Mouse (Mus musculus): Measurements from ENCODE around the gene Itga10. TPM values are rescaled to one million over a fixed set of nuclear protein-coding genes. Genes with fewer than 3 reads are reported as not detected.
A peak's percentile ranks its signal among the peaks of the same experiment; 100 is the strongest.
"Not testable (repeated sequence)": the region's sequence is repeated elsewhere in the genome, so short reads cannot be mapped to it uniquely, and the experiment has no call there.

The Itga10 gene
- polyA plus RNA-seq, 2 experiments from 2014 or later = 0.19 to 0.42 TPM

DNA sequence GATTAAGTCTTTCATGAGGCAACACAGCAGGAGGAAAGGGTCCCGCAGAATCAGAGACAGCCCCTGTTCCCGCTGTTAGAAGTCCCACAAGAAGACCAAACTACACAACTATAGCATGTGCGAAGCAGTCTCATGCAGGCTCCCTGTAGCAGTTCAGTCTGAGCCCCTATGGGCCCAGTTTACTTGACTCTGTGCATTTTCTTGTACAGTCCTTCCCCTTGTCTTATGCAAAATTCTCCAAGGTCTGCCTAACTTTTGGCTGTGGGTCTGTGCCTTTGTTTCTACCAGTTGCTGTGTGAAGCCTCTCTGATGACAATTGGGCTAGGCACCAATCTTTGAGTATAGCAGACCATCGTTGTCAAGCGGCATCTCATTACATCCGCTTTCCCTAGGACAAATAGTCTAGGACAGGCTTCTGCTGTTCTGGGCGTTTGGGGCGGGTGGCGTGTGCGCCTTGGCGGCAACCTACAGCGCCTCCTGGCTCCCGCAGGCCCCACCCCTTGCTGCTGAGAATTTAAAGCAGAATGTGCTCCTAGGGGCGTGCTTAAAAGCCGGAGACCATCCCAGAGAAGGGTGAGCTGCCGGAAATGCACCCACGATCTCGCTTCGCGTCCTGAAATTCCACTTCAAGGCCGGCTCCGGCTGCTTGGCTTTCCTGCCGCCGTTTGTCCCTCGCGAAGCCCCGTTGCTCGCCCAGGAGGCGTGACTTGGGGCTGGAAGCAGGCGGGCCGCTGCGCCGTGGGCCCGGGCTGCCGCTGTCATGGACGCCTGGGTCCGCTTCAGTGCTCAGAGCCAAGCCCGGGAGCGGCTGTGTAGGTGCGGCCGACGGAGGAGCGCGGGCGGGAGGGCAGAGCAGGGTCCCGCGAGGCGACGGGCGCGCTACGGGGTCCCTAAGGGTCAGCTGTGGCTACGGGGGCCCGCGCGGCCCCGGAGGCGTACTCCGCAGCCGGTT, 10.2 kb upstream of the Itga10 start, which contains the start of the genes Pex11b and Gm42957:
Pex11b (plus strand) TSS at position 449 of the 952 bp plus-strand sequence.
Gm42957 (plus strand) TSS at position 547 of the 952 bp plus-strand sequence.
- peak; percentile 87 for ATAC-seq

DNA sequence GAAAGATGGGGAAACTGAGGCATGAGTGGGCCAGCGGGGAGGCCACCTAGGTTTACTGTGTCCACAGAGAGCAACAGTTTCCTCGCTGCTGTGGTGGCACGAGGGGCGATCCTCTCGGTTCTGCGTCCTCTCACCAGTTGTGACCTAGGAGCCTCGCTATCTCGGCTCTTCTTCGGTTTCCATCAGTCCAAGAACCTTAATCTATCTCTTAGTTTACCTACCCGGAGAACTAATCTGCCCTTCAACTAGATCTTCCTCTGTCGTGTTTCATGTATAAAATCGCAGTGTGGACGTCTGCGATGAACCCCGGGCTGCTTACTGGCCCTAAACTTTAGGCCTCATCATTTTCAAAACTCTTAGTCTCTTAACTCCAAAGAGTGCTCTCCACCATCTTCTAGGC, 9.5 kb upstream of the Itga10 start:
- ATAC-seq = no peak

DNA sequence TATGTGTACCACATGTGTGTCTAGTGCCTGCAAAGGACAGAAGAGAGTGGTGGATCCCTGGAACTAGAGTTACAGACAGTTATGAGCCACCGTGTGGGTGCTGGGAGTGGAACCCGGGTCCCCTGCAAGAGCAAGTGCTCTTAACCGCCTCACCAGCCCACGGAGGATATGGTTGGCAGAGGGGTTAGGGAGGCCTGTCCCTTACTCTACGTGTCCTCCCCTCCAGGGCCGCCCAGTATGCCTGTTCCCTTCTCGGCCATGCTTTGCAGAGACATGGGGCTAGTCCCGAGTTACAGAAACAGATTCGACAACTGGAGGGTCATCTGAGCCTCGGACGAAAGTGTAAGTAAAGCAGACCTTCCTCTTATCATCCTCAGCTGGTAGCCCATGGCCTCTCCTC, 8.9 kb upstream of the Itga10 start:
- ATAC-seq = no peak

DNA sequence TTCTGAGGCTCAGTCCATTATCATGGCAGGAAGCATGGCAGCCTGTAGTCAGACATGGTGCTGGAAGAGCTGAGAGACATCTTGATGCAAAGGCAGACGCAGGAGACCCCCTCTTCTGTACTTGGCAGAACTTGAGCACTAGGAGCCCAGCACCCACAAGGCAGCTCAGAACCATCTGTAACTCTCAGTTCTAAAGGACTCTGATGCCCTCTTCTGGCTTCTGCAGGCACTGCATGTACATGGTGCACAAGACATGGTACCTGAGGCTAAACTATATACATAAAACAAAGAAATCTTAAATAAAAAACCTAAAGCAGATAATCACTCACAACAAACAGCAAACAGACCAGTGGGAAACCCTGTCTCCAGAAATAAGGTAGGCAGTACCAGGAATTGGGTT, 6.2 kb upstream of the Itga10 start:
- peak; percentile 47 for ATAC-seq

DNA sequence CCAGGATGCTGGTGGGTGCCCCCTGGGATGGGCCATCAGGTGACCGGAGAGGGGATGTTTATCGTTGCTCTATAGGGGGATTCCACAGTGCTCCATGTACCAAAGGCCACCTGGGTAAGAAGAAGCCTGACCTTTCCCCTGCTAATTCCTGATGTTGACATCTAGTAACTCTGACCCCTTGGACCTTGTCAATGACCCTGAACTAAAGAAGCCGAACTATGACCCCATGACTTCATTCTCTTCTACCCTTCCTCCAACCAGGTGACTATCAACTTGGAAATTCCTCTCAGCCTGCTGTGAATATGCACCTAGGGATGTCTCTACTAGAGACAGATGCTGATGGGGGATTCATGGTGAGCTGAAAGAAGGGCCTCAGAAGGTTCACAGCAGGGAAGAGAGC, 2.0 kb downstream of the Itga10 start:
- ATAC-seq = no peak

DNA sequence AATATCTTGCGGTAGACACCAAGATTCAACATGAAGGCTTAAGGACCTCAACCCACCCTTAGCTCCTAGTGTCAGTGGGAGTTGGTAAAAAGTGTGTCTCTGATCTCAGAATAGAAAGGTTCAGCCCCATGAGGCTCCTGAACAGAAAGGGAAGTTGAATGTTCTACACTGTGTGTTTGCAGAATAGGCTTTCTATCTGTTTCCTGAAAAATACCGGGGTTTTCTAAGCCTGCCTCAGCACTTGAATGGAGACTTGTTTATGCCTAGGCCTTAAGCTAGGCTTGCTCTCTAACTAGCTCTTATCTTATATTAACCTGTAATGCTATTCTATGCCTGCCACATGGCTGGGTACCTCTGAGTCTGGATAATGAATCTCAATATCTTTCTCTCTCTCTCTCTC, 15.5 kb downstream of the Itga10 start:
- no peak for ATAC-seq

DNA sequence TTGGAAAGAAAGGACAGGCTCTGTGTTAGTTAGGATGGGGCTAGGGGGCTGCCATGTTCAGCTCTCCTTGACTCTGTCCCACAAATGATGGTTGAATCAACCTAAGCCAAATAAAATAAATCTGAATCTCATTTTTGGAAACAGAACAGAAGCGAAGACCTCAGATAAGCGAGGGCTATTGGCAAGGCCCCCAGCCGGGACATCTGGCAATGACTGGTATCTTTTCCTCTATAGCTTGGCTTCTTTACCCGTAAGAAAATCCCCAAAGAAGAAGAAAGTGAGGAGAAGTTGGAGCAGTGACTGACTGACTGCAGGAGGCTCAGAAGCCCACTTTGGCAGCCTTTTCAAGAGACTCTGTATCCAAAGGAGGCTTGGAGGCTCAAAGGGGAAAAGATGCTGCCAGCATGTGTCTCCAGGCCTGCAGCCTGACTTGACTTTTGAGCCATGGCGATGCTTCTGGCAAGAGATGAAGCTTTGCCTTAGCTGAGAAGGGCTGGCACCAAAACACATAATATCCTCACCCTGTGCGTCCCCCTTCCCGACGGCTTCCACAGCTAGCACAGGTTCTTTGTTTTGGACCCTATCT, 17.4 kb downstream of the Itga10 start:
- no peak for ATAC-seq

DNA sequence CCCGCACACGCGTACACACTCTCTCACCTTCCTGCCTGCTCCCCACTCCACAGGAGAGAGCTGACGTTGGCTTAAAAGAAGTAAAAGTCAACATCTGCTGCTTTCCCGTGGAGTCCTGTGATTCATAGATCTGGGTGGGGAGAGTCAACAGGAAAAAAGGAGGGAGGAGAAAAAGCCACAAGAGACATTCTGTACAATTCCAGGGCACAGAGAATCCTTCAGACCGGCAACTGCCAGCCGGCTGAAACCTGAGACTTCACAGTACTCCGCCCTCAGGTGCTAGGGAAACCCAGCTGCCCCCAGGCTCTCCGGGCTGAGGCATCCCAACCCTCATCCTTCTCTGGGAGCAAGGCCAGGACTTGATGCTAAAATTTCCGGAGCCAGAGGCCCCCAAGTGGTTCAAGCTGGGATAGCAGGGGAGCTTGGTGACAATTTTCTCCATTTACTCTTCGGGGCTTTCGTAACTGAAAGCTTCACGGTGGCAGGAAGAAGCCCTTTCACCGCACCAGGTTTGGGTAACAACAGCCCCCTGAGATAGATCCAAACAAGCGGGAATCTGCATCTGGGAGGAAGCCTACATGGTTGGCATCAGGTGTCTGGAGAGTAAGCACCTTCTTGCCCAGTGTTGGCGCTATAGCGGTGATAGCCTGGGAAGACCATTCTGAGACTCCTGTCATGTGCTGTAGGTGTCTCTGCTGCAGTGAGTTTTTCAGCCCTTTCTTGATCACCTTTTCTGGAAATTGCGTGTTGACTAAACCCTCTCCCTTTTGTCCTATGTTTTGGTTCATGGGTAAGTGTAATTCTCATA, 18.3 kb downstream of the Itga10 start:
- peak; percentile 79 for ATAC-seq

DNA sequence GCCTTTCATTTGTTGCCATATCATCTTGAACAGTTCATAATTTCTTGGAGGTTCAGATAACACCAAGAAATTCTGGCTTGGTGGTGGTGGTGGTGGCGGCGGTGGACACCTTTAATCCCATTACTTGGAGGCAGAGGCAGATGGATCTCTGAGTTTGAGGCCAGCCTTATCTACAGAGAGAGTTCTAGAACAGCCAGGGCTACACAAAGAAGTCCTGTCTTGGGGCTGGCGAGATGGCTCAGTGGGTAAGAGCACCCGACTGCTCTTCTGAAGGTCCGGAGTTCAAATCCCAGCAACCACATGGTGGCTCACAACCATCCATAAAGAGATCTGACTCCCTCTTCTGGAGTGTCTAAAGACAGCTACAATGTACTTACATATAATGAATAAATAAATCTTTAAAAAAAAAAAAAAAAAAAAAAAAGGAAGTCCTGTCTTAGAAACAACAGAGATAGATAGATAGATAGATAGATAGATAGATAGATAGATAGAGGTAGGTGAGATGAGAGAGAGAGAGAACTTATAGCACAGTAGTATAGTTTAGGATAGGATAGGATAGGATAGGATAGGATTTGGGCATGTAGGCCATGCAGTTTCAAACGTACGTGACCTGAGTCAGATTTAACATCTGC, 20.5 kb downstream of the Itga10 start:
- ATAC-seq = not testable (repeated sequence)

DNA sequence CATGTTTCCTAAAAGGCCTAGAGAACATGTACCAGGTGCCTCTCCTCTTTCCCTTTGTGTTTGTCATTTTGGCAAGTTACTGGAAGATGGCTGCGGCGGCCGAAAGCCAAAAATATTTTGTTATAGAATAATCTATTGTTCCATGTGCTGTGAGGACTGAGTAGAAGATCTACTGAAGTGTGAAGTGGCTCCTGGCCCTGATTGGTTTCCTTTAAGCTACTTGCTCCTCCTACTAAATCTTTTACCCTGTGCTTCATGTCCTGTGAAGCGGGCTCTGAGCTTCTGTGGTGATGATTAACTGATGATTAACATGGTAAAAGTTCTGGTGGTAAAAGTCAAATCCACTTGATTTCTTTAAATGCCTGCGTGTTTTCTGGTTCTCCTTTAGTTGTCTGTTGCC, 21.5 kb downstream of the Itga10 start:
- ATAC-seq = no peak

DNA sequence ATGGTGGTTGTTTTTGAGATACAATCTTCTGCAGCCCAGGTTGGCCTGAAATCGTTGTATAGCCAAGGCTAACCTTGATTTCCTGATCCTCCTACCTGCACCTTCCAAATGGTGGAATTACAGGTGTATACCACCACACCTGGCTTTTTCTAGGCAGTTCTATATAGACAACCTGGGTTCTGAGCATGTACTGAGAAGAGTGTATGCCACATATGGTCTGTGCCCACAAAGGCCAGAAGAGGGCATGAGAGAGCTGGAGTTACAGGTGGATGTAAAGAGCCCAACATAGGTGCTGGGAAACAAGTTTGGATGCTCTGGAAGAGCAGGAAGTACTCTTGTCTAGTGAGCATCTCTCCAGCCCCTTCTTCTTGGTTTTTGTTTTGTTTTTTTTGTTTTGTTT, 21.9 kb downstream of the Itga10 start:
- ATAC-seq = no peak

DNA sequence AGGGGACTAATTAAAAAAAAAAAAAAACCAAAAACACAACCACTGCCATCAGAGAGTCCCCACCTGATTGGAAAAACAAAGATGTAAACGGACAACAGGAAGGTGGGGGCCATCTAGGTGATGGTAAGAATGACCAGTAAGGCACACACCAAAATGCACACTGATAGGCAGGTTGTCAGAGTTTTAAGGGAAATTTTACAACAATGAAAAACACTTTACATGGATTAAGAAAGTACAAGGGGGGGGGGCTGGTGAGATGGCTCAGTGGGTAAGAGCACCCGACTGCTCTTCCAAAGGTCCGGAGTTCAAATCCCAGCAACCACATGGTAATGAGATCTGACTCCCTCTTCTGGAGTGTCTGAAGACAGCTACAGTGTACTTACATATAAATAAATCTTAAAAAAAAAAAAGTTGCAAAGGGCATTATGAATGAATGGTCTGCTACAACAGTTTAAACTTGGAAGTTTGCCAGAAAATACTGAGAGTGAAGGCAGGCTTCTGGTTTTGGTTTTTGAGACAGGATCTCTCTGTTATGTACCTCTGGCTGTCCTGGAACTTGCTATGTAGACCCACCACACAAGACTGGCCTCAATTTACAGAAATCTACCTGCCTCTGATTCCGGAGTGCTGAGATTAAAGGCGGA, 23.2 kb downstream of the Itga10 start:
- no peak for ATAC-seq

DNA sequence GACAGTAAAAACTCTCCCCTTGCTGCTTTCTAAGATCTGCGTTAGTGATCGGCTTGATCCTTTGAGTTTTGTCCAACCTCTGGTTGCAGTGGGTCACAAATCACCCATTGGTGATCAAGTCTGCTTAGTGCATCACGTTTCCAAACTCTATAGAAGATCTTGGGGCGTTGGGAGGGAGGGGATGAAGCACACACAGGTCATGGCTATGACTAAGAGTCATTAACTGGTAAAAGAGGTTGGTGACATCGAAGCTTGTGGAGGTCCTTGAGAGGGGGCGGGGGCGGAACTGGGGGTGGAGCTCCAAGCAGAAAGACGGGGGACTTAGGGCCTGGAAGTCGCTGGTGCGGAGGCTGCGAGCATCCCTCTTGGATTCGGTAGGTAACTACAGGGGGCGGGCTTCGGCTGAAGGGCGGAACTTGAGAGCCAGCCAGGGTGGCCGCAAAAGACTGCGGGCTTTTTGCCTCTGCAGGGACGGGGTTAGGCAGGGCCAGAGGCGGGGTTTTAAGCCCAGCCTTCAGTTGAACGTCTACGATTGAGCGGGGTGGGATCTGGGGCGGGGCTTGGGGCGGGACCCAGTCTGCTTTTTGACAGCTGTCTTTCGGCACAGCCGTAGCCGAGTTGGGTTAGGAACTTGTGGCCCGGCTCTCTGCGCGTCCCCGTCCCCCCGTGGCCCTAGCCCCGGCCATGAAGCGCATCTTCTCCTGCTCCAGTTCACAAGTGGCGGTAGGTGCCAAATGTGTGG, 24.5 kb downstream of the Itga10 start, which contains the start of gene Ankrd35:
Ankrd35 (plus strand) TSS at position 405 of the 742 bp plus-strand sequence.
- ATAC-seq = peak; percentile 96

DNA sequence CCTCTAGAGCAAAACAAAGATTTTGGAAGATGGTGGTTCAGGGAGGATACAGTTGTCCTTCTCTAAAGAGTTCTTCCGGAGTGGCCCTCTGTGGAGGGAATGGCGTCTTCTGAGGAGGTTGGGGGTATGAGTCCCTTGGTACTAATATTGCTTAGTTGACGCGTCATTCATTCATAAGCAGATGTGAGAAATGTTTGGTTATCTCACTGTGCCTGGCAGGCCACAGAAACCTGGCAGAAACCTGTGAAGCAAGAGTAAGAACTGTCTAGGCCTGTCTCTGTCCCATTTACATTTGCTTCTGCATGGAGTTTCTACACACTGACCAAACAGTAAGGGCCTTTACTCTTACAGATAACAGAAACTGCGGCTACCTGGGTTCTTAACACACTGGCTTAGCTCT, 26.1 kb downstream of the Itga10 start:
- no peak for ATAC-seq

DNA sequence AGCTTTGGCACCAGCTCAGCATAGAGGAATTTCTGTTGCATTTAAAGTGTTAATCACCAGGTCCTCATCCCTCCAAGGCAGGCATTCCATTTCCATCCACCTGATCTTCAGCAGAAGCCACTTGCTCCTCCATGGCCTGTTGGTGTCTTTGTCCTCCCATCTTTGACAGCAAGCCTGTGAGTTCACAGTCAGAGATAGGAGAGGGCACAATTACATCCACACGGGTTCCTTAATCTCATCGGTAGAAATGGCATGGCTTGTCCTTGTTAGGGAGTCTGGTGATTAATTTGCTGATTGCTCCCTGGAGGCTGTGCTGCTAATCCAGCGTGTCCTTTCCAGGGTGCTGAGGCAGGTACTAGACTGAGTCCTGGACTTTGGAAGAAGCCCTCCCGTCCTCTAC, 28.1 kb downstream of the Itga10 start:
- ATAC-seq = no peak

DNA sequence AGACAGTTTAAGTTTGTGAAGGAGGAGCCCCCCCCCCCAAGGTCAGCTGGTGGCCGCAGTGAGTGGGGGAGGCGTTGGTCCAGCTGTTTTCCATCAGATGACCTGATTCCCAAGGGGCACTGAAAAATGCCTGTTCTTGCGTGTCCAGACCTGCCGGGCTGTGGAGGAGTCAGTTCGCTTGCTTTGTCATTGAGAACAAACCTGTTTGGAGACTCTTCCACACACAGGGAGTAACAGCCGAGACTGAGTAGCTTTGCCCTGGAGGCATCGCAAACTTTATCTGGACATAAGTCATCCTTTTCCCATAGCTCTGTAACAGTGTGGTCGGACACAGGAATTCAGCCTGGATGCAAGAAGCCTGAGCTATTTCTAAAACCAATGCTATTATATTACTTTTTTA, 29.1 kb downstream of the Itga10 start:
- no peak for ATAC-seq

DNA sequence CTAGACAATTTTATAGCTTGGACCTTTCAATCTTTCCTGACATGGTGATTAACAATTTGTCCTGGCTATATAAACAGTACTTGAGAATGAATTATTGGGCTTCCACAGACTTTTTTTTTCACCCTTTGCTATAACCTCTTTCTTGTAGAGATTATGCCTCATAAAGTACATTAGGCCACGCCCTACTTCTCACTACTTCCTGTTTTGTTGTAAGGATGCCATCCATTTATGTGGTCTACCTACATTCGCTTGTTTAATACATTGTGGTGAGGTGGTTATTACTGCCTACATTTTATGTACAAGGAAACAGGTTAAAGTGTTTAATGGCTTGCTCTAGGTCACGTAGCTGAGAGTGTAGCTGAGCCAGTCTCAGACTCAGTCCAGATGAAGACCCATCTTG, 29.8 kb downstream of the Itga10 start:
- peak; percentile 90 for ATAC-seq

DNA sequence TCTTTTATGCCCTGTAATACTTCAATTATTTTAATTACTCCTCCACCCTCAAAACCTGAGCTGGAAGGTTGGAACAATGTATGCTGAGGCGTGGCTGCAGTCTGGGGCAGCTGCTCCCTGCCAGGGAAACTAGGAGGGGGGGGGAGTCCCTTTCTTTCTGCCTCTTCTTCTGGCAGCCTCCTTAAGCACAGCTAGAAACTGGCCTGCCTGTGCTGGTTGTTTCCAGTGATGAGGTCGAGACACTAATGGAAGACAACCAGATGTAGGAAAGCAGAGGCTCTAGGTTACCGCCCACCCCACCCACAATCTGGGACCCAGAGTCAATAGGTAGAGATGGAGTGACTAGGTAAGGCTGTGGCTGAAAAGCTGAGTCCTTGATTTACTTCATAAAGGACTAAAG, 30.3 kb downstream of the Itga10 start:
- no peak for ATAC-seq

DNA sequence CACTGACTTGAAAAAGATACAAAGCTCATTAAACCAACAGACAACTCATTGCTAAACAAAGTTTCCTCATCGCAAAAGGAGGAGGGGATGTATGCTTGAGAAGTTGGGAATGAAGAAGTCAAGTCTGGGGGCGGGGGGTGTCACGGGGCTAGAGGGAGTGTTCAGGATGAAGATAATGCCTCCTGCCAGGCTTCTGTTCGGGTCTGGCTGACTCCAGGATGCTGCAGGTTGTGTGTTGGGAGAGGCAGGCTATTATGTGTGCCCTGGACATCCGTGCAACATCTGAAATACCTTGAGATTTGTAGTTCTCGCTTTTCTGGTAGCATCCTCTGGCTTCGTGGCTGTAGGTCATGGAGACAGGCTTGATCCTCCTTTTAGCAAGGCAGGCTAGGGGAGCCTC, 33.1 kb downstream of the Itga10 start:
- ATAC-seq = no peak

DNA sequence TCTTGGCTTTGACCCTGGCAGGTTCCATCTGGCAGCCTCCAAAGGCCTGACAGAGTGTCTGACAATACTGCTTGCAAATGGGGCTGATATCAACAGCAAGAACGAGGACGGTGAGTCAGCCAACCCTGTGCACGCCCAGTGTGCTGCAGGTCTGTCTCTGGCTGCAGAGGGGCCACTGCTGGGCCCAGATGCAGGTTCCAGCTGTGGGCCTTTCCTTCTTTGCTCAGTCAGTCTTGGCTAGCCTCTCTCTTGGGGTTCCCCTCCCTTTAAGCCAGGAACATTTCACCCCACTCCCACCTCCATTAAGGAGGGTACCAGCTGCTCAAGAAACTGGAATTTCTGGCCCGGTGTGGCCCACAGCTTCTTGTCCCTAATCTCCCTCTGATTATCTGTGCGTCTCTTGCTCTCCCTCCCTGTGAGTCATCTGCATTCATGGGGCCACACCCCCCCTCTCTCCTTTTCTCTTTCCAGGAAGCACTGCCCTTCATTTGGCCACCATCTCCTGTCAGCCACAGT, 33.8 kb downstream of the Itga10 start:
- ATAC-seq = no peak
